Mouse (Mus musculus): ENCODE data around the gene Olfr893.
"Not testable (repeated sequence)": the region's sequence is repeated elsewhere in the genome, so short reads cannot be mapped to it uniquely, and the experiment has no call there.

Olfr893 gene

DNA sequence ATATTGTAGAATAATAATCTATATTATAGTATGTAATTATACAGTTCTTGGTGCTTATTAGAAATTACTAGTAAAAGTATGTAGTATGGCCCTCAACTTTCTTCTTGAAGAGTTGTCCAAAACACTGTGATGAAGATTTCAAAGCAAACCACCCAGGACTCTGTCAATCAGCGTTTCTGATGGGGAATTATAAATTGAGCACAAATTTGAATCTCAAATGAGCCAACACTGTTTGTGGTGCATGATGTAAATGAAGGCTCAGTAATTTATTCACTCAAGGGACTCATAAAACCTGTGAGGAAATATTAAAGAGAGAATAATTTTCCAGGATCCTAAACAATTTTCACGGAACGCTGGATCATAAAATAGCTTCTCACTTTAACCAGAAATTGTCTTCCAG is at the start of gene Olfr893:
TSS of gene Olfr893 (plus strand) at position 301 of the 400 bp plus-strand sequence.
- DNase-seq (ENCODE audit: low read depth, low spot score): no peak

DNA sequence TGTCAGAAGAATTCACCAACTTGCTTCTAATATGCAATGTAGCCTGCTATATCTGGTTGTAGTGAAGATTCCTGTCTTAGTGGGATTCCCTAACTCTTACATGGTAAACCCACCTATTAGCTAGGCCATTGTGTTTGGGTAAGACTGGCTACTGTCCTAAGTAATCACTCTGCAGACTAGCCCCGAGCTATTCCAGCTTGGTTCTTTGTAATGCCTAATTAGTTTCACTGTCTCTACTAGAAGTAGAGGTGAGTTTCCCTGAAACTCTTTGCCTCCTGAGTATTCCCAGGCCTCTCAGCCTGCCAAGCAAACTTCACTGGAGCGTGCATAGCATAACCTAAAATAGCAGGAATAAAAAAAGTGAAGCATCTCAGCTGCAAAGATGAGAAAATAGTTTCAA is 39.8 kb upstream of the Olfr893 start:
- DNase-seq (ENCODE audit: low read depth, low spot score): not testable (repeated sequence)

DNA sequence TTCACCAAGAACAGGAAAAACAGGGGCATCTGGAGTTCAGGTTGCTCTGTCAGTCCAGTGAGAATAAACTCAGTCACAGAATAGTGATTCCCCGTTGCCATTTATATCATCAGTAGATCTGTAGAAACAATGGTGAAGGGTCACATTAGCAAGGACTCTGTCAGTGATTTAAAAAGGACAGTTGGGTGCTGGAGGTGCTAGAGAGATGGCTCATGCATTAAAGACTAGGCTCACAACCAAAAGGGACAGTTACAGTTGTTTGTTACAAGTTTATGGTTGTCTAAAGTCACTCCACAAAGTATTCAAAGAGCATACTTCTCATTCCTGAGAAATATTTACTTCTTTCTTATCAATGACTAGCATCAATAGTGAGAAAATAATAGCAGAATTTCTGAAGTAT is 27.4 kb upstream of the Olfr893 start, which contains the start of gene Olfr891:
TSS of gene Olfr891 (minus strand) at position 101 of the 400 bp plus-strand sequence.
- no peak for DNase-seq (ENCODE audit: low read depth, low spot score)

DNA sequence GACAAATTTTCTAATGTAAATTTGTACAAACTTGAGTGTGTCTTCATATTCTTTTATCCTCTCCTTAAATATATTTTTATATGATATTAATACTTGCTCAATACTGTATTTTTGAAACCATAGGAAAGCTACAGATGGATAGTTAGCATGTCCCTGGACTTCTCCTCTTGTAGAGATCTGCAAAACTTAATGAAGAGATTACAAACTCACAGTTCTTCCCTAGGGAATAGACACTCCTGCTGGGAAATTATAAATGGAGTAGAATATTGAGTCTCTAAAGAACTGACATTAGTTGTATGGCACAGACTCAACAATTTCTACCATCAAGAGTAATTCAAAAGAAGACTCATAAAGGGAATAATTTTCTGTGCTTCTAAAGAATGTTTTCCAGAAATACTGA is 9.6 kb downstream of the Olfr893 start, which contains the start of gene Olfr894:
TSS of gene Olfr894 (plus strand) at position 301 of the 400 bp plus-strand sequence.
- no peak for DNase-seq (ENCODE audit: low read depth, low spot score)

DNA sequence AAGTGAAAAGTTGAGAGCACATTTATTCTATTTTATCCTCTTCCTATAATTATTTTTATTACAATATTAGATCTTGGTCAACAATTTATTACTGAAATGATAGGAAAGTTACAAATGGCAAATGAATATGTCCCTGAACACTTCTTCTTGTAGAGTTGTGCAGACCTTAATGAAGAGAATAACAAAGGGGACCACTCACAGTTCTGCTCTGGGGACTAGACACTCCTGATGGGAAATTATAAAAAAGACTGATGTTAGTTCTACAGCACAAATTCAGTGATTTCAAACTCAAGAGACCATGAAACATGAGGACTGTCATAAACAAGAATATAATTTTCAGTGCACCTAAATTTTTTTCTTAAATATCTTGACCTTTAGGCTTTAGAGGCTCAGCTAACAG is 44.3 kb downstream of the Olfr893 start, which contains the start of gene Olfr143:
TSS of gene Olfr143 (plus strand) at position 301 of the 400 bp plus-strand sequence.
- DNase-seq (ENCODE audit: low read depth, low spot score): no peak

Measured in embryo, embryonic 11.5 days (tissue).